Mouse (Mus musculus) erythroblast, adult 5-6 weeks (primary cell): ENCODE data around the gene Tcf20. TPM values are rescaled to one million over a fixed set of nuclear protein-coding genes. Genes with fewer than 3 reads are reported as not detected.

ENCODE experiments used
- ATAC-seq: replicated peaks from 2 replicates; pipeline ENCODE4 v1.8.0; 2016; ENCODE audit warnings: moderate number of reproducible peaks, mild to moderate bottlenecking, moderate TSS enrichment, inconsistent platforms; ENCODE audit not compliant: poor library complexity, low FRiP score, severe bottlenecking
- total RNA-seq, 2 experiments: library from RNA; stranded (forward) in 1 of 2; stranded (reverse) in 1 of 2; fragments of 150-400 nt in 1 of 2; fragments of 200-764, 138-1000 nt in 1 of 2; gene quantifications; 2 replicates each; pipeline versions ENCODE4 v1.2.3 to v1.2.4; 2015 to 2017; ENCODE audit warnings: low replicate concordance in 2 of 2

Tcf20 gene
- total RNA-seq, 2 experiments from 2014 or later = 22.1 to 37.1 TPM

DNA sequence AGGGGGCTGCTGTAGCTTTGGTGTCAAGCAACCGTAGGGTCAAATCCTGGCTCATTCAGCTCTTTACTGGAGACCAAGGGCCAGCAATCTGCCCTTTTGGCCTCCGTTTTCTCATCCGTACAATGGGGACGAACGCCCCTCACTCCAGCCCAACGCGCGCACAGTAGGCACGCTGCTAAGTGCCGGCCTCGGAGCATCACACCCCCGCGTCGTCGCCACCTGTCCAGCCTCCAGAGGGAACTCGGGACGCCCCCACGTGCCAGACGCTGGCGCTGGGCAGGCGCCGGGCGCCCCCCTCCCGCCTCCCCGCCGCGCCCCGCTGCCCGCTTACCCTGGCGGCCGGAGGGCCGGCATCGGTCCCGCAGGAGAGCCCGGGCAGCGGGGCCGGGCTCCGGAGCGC, 24.6 kb downstream of the Tcf20 start:
- no peak for ATAC-seq

DNA sequence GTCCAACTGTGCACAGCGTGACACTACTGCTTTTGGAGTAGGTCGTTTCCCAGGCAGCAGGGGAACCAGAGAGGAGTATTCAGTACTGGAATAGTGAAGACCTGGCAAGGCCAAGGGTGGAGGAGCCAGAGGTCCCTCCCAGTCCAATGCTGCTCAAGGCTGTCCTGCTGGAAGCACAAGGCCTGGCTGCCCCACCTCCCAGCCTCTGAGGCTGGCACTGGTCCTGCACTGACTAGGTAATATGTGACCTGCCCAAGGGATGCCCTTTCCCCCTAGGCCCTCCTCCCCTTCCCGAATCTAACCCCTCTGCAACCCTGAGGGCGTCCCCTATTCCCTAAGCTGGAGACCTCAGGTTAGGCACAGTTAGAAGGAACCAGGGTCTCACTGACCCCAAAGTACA, 25.1 kb downstream of the Tcf20 start:
- ATAC-seq = no peak

DNA sequence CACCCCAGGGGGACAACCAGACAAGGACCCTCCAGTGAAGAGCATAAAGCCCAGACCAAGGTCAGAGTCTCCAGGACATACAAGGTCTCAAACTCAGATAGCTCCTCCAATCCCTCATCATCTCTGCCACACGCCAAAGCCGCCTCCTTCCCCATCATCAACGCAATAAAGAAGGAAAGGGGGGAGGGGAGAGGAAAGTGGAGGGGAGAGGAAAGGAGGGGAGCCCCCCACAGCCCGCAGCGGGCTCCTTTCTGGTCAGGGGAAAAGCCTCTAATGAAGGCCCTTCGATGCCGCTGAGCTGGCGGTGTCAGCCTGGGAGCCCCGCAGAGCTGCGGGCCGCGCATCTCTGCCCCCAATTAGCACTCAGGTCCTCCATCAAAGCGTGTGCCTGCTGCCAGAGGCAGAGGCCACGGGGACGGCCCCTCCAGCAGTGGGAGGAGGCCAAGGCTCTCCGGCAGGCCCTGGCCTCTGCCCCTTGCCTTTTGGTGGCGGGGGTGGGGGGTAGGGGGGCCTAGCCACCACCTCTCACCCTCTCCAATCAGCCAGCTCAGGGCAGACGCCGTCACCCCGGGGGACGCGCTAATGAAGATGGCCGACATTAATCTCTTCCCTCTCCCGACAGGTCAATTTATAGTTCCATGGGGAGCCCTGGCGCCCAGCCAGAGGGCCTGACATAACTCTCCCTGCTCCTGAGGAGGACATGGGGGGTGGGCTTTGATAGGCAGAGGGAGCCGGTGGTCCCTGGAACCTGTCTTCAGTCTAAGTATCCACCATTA, 26.7 kb downstream of the Tcf20 start:
- no peak for ATAC-seq

DNA sequence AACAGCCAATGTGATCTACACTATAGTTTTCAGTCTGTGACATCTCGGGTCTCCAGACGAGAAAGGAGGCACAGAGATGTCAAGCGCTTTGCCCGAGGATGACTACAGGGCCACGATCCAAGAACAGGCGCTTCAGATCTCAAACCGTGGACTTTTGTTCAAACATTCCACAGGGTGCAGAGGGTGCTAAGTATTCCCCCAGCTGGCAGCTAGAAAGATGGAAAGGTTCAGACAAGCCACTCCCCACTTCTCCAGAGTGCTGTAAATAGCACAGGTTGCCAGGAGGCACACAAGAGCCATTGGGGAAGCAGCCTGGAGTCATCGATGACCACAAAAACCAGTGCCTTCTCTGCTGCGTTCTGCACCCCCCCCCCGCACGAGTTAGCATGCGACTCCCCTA, 28.5 kb downstream of the Tcf20 start:
- ATAC-seq = no peak

DNA sequence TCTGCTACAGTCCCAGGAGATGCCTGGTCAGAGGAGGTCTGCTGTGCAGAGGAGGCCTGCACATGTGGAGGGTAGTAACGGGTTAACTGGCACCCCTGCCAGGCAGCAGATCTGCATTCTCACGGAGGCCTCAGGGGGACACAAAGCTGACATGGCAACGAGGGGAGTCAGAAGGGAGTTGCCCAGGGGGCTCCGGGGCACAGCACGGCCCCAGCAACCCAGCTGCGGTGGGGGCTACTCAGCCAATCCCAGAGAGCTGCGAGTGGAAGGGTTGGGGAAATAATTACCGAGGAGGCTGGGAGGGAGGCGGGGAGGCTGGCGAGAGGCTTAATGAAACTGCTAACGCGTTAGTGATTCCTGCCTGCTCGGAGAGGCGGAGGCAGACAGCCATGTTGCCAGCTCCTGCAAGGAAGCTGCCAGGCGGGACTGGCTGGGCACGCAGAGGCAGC, 29.4 kb downstream of the Tcf20 start:
- no peak for ATAC-seq

DNA sequence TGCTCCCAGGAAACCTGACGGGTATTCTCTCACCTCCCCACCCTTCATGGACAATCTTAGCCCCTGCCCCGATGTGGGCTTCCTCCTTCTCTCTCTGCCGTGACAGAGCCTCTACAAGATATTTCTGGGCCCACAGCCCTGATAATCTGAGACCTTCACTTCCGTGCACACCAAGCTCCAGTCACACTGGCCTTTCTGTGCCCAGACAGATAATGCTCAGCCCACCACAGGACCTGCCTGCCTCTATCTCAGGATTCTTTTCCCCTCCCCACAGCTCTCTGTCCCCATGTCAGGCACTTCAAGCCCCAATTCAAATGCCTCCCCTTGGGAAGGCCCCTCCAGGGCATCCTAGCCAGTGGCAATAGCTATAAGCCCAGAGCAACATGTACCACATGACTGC, 31.0 kb downstream of the Tcf20 start:
- ATAC-seq = no peak

DNA sequence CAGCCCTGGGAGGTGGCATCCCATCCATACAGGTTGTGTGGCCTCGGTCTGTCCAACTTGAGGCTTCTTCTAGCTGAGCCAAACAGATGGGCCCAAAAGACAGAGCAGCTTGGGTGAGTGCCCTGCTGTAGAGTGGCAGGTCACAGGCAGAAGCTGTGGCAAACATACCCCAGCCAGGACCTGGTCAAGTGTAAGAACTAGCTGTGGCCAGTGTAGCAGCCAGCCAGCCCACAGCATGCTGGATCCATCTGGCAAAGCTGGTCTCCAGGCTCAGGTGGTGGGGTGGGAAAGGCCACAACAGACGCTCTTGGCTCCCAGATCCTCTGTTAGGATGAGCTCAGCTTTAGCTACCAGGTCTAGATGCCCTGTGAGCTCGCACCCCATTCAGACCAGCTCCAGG, 31.4 kb downstream of the Tcf20 start:
- ATAC-seq = no peak

DNA sequence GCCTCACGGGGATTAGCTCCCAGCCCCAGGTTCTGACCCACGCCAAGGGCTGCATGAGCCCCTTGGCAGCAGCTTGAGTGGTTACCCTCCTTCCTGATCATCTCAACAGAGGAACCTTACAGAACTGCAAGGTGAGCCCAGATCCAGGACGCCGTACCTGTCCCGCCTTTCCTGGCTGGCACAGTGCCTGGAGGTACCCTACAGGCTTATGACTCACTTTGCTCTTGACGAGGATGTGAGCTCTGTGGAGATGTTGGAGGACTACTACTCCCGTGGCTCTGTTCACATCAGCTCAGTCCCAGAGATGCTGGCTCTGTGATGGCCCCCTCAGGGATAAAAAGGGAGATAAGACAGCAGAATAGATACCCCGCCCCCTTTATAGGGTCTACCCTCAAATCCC, 32.4 kb downstream of the Tcf20 start:
- ATAC-seq = no peak

DNA sequence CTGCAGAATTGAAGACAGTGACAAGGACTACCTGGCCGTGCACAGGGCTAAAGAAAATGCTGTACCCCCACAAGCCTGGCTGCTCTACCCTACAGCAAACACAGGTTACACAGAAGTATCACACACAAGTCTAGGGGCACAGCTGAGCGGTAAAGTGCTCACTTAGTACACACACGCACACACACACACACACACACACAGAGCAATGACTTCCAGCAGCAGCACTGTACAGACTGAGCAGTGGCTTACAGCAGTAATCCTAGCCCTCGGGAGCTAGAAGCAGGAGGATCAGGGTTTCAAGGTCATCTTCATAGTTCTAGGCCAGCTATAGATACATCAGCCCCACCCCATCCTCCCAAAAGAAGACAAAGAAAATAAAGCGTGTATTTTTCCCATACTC, 33.6 kb downstream of the Tcf20 start:
- no peak for ATAC-seq

DNA sequence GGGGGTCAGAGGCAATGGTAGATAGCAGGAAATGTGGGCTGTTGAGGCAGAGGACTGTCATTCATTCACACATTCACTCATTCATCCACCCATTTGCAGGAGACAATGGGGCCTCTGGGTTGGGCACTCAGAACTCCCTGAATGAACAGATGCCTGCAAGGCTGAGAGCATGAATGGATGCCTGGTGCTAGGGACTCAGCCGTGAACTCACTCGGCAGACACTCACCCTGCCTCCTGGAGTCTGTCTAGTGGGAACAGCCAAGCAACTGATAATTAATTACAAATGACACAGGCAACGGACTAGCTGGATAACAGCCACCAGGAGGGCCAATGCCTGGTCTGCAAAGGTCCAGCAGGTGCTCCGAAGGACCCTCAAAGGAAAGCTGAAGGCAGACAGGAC, 34.6 kb downstream of the Tcf20 start:
- no peak for ATAC-seq

DNA sequence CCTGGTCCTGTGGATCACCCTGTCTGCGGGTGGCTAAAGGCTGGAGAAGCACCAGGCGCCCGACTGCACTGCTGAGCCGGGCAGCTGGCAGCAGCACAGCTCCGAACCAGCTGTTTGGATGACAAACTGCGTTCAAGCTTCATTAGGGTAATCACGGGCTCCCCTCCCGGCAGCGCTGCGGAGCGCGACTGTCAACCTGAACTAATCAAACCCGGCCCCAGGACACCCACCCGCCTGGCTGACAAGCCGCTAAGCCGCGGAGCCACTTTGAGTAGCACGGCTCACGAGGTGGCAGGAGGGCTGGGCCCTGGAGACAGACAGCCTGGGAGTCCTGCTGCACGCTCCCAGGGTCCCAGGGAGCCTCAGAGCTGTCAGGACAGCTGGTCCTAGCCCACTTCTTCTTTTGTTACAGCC, 35.4 kb downstream of the Tcf20 start:
- no peak for ATAC-seq

DNA sequence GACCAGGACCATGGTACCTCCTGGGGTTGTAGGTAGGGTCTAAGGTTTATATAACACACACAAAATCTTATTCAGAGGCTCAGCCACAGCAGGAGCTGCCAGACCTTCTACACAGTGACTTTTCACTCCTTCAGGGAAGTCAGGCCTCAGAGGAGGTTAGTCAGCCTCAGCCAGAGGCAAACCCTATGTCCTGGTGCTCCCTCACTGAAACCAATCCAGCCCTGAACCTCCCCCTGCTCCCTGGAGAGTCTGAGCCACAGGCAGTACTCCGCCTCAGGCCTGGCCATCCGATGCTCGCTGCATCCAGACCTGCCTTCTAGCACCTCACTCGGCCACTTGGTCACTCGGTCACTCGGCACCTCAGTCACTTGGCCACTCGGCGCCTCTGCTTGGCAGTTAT, 37.4 kb downstream of the Tcf20 start:
- no peak for ATAC-seq

DNA sequence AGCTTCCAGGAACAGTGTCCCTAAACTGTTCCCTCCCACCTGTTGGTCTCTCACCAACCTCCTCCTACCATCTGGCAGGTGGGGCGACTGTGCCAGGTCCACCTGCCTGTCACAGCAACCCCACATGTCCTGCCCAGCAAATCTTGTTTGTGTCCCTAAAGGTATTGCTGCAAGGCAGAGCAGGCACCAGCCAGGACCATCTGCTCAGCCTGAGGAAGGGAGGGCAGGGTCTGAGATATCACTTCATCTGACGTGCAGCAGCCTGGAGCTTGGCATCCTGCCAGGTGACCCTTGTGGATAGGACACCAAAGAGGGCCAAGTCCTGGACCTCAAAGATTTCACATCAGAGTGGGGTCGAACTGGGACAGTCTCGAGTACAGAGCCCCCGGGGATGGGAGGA, 40.2 kb downstream of the Tcf20 start:
- ATAC-seq = no peak

DNA sequence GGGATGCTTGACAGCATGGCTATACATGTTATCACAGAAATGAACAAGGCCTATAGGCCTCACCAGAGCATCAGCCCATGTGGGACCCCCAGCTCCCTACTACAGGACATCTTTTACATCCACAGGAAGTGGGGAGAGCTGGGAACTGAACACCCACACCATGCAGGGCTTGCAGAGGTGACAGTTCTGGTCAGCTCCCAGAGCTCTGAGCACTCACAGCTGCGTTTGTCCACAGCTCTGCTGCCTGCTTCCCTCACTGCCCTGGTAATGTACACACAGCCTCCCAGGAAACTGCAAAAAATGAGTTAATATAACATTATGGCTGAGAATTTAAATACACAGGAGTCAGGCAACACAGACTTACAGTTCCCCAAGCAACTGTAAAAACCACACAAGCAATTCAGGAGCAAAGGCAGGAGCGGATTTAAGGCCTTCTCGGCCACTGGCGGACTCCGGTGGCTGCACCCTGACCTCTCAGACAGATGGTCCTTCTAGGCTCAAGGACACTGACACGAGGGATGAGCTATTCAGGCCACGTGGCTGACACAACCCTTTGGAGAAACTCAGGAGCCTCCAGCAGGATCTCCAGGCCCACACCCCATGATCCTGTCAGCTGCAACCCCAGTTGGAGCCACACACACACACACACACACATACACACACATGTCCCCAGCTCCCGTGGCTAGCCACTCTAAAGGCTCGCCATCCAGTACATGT, 43.0 kb downstream of the Tcf20 start:
- ATAC-seq = no peak

DNA sequence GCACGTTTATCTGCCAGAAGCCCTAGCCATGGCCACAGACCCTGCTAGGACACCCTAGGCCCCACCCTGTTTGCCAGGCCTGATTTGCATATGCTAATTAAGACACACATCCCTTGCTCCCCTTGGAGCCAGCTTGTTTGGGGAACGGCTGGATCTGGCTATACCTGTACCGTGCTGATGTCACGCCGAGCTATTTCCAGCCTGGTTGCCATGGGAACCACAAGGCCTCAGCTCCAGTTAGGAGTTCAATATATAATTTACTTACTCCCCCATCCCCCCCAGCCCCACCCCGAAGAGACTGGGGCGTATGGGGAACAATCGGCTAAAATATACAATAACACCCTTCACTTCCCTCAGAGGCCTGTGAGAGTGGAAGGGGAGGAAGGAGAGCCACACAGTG, 45.9 kb downstream of the Tcf20 start:
- no peak for ATAC-seq

DNA sequence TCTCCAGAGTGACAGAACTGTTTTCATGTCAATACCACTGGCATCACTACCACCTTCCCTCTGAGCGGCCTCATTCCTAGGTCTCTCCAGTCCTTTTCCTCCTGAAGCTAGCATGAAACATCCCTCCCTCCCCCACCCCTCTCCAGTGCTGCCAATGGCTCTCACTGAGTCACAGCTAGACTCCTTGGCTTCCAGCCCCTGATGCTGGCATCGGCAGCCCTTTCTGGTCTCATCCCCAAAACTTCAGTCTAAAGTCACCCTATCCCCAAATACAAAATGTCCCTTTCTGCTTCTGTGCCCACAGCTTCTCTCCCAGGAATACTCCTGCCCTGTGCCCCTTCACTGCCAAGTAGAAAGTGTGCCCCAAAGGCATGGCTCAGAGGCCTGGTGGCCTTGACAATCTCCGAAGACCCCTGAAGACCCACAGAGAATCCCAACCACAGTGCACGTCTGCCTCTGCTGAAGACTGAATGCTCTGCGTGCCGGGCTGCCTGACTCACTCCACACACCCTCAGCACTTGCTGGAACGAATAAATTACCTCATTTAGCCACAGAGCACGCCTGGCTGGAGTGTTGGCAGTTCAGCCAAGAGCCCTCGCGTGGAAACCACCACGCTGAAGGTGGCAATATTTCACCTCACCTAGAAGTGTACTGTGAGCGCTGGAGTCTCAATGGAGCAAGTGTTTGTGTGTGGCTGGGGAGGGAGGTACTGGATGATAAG, 47.0 kb downstream of the Tcf20 start:
- ATAC-seq = no peak

DNA sequence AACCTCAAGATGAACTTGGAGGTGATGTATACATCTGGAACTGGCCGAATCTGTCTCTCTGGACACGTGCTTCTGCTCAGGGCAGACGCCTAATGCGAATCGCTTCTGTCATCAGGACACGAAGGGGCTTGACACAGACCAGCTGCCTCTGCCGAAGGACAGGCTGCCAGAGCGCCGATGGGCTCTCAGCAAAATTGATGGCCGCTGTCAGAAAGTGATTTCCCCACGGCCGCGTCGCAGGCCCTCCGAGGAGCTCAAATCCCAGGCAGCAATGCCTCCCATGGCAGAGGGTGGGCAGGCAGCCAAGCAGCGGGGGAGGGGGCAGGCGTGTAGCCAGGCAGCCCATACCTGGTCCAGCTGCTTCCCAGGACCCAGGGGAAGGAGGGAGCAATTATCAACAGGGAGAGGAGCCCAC, 49.5 kb downstream of the Tcf20 start:
- ATAC-seq = no peak

DNA sequence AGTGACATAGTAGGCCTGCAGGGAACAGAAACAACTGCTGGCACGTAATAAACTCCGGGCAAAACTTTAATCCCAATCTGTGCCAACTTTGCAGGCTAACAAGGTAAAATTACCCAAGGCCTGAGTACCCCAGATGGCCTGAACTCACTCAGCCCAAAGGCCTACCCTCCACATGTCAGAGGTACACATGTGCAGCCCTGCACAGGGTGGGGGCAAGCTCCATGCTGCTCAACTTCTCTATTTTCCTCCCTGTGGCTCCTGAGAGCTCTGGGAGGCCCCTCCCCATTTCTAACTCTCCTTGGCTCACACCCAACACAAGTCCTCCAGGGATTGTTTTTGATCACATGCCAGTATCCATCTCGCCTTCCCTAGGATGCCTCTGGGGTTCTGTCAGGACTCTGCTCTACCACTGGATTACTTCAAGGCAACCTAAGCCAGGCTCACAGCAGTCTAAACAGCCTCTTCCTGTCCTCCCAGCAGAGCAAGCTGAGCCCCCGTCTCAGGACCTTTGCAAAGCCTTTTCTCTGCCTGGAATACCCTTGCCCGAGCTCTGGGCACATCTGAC, 50.2 kb downstream of the Tcf20 start:
- no peak for ATAC-seq

DNA sequence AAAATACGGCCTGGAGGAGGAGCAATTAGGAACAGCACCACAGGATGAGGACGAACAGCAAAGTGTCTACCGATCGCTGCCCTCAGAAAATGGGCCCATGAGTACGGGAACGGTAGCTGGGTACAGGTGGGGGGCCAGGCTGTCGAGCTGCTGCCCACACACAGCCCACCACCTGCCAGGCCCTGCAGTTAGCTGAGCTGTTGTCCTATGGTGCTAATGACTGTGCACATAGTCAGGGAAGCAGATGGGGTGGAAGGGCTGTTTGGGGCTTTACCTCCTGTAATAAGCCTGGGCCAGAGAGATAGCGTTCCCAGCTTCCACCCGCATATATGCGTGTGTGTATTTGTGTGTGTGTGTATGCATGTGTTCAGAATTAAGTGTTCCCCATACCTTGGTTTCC, 52.7 kb downstream of the Tcf20 start:
- no peak for ATAC-seq

DNA sequence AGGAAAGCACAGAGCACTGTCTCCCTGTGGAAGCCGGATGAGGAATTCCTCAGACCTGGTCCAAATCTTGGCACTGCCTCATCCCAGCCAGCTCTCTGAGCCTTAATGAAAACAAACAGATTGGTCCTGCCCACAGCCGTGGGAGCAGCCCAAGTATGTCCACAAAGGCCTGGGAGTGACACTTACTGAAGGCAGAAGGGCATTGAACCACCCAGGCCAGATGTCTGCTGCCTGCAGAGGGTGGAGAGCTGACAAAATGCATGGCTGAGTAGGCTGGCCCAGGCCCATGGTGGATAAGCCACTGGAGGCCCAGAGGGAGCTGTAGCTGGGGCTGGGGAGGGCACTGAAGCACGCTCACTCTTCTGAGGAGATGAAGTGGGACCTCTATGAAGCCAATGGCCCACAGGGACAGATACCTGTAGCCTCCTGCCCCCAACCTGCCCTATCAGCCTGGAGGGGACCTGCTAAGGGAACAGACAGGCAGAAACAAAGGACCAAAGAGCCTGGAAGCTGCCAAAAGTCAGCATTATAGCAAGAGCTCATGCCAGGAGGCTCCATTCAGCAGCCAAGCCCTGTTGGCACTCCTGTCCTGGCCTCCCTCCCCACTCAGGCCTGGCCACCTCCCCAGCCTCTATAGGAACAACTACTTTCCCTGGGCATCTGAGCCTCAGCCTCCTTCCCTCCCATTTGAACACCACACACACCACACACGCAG, 54.6 kb downstream of the Tcf20 start:
- ATAC-seq = no peak
